Mouse (Mus musculus) heart, postnatal 4 days (tissue): ENCODE results near the gene Rpa2. TPM values are rescaled to one million over a fixed set of nuclear protein-coding genes. Genes with fewer than 3 reads are reported as not detected.
A peak's percentile ranks its signal among the peaks of the same experiment; 100 is the strongest.
"Not testable (repeated sequence)": the region's sequence is repeated elsewhere in the genome, so short reads cannot be mapped to it uniquely, and the experiment has no call there.

Experiments
- DNase-seq: peaks from one replicate; pipeline ENCODE4 v3.0.0; 2021
- total RNA-seq, 2 experiments: library from RNA; stranded (reverse); gene quantifications; 2 replicates each; pipeline ENCODE4 v1.2.3; 2021

Gene Rpa2
- total RNA-seq: 10 to 100 TPM; 36.5 to 42.5 TPM

DNA sequence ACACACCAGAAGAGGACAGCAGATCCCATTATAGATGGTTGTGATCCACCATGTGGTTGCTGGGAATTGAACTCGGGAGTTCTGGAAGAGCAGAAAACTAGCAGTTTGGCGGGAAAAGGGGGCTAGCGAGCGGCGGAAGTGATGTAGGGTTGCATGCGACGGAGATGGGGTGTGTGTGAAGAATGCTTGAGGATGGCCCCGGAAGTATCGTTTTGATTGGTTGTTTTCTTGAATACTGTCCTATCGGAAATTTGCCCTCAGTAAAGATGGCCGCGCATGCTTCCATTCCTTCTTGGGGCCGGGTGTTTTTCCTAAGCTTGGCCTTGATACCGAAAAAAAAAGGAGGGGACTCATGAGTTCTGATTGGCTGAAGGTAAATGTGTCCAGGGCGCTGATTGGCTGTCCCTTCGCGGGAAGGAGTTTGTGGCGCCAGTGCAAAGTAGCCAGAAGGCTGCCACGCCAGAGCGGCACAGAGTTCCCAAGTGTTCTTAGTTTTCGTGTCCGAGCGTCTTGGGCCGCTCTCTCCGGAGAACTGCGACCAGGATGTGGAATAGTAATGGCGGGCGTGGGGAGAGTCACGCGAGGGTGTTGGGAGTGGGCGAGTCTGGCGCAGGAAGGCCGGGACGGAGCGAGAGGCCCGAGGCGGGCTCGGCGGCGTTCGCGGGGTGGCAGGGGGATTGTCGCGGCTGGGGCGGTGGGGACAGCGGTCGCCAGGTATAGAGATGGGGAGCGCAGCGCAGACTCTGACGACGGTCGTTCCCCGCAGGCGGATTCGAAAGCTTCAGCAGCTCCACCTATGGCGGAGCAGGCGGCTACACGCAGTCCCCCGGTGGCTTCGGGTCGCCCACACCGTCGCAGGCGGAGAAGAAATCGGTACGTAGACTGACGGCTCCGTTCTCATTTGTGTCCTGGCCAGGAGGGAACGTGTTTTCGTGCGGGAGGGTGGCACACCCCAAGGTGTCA is at the start of gene Rpa2:
Gene Rpa2, plus strand, starts transcription at position 419 of the 963 bp plus-strand sequence.
- DNase-seq: peak; percentile 99

DNA sequence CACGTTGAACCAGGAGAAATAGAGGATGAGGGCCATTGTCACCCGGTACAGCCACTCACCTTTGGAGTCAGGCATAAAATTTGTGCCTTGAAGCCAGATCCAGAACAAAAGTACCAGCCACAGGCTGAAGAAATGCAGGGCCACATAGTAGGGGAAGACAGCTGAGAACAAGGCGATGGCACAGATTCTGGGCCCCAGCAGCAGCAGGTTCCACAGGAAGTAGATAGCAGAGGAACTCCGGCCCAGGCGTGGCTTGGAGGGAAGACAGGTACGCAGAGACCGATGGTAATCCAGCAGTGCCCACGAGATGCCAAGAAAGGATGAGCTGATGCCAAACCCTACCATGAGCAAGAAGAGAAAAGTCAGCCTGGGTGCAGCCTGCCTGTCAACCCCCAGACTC is 39.9 kb upstream of the Rpa2 start:
- no peak for DNase-seq

DNA sequence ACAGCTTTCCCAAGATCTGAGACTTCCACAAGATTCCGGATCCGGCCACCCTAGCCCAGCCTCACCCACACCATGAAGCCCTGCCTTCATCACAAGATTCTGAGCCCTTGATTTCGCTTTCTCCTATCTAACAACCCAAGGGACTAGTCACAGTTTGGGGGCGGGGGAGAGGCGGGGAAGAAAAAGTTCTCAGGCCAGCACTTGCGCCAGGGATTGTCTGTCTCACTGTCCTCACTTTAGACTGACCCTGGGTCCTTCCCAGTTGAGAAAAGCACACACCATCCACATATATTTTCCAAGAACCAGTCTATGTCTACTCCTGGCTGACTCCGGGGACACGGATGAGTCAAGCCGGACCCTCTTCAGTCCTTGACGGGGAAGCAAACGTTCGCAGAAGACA is 36.5 kb upstream of the Rpa2 start:
- no peak for DNase-seq

DNA sequence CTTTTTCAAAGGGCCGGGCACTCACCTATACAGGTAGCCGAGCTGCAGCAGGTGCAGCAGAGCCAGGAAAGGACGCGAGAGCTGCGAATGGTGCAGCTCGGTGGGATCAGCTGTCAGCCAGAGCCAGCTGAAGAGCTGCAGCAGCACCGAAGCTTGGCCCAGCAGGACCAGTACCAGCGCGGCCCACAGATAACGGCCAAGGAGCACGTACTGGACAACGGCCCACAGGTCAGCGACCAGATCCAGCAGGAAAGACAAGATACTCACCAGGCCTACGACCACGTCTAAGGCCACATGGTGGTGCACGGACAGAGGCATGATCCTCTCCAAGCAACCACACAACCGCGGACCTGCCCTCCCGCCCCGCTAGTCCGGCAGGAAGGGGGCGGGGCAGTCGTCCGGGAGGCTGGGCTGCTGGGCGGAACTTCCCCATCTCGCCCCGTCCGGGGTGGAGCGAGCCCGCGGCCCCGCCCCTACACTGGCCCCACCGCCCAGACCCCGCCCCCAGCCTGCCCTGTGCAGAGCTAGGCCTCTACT is 35.9 kb upstream of the Rpa2 start, which contains the start of gene Xkr8:
Gene Xkr8, minus strand, starts transcription at position 399 of the 537 bp plus-strand sequence.
- peak; percentile 95 for DNase-seq

DNA sequence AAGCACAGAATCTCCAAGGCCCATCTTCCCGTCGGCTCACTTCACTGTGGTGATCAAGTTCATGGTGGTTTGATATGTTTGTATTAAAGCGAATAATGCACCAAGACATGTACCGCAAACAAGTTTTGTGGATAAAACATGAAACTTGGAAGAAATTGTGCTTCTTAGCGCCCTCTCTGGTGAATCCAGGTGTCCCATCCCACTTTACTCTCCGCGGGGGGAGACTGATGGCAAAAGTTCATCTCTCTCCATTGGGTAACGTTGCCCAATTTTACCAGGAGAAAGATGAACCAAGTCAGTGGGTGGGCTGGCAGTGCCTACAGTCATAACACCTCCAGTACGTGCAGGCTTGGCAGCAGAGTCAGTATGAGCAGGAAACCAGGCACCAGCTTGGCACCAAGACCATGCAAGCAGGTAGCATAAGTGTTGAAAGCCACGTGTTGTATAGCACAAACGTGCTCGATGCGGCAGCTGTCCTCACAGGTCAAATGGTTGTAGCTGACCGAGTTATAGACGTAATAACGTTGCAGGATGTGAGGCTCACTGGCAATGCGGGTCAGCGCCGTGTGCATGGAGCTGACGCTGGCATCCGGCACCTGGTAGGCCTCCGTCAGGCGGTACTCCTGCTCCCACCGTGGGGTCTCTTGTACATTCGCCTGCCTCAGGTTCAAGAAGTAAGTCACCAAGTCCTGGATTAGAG is 34.9 kb upstream of the Rpa2 start:
- no peak for DNase-seq

DNA sequence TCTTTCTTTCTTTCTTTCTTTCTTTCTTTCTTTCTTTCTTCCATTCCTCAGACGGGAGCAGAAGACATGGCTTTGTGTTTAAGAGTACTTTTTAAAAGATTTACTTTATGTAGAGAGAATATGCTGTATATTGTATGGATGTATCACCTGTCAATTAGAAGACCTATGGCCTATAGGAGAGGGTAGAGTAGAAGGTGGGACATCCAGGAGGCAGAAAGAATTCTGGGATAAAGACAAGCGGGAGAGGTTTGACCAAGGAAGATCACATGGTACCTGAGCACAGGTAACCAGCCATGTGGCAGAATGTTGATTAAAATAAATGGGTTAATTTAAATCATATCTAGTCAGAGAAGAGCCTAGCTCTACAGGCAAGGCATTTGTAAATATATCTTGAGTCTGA is 33.4 kb upstream of the Rpa2 start:
- no peak for DNase-seq

DNA sequence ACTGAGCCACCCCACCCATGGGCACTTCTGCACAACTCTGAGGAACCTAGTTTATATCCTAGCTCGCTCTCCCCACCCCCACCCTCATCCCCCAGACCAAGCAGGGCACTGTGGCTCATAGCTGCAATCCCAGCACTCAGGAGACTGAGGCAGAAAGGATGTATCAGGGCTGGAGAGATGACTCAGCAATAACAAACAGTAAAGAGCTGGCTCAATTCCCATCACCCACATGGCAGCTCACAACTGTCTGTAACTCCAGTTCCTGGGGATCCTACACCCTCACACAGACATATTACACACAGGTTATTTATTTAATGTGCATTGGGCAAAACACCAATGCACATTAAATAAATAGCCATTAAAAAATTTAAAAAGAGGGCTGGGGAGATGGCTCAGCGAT is 32.7 kb upstream of the Rpa2 start:
- no peak for DNase-seq

DNA sequence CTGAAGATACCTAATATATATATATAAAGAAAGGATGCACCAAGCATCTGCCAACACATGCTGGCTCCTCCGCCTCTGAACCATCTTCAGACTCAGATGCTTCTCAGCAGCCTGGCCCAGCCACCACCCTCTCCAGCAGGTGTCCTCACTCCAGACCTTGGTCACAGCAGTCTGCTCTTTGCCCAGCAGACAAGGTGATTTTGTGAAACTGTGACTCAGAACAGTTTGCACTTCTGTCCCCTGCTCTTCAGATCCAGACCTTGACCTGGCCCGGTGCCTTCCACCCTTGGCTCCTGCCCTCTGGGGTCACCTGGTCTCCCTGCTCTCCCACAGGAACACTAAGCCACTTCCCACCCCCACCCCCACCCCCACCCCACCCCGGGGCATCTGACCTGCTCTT is 32.2 kb upstream of the Rpa2 start:
- DNase-seq: no peak

DNA sequence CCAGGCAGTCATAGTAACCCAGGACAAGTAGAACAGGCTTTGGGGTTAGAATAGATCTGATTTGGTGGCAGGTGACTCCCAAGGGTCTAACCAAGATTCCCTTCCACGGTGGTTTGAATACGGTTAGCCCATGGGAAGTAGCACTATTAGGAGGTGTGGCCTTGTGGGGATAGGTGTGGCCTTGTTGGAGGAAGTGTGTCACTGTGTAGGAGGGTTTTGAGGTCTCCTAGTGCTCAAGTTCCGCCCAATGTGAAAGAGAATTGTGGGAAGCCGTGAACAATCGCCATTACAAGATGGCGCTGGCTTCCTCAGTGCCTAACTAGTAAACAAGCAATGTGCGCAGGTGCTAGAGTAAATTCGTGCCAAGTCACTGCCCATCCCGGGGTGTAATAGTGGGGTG is 31.0 kb upstream of the Rpa2 start:
- not testable (repeated sequence) for DNase-seq

DNA sequence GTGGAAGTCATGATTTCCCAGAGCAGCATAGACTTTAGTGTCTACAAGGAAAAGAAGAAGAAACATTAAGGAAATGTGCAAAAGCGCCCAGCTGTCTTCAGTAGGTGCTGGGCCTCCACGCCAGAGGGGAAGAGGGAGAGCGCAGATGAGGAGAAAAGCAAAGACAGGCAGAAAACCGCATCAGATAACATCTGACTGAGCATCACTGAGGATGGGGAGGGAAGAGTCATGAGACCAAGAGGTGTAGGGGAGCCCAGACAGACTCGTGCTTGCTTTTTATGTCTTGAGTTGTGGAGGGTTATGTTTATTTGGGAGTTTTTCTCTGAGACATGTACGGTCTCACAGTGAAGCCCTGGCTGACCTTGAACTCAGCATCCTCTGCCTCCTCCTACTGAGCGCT is 26.6 kb upstream of the Rpa2 start:
- no peak for DNase-seq

DNA sequence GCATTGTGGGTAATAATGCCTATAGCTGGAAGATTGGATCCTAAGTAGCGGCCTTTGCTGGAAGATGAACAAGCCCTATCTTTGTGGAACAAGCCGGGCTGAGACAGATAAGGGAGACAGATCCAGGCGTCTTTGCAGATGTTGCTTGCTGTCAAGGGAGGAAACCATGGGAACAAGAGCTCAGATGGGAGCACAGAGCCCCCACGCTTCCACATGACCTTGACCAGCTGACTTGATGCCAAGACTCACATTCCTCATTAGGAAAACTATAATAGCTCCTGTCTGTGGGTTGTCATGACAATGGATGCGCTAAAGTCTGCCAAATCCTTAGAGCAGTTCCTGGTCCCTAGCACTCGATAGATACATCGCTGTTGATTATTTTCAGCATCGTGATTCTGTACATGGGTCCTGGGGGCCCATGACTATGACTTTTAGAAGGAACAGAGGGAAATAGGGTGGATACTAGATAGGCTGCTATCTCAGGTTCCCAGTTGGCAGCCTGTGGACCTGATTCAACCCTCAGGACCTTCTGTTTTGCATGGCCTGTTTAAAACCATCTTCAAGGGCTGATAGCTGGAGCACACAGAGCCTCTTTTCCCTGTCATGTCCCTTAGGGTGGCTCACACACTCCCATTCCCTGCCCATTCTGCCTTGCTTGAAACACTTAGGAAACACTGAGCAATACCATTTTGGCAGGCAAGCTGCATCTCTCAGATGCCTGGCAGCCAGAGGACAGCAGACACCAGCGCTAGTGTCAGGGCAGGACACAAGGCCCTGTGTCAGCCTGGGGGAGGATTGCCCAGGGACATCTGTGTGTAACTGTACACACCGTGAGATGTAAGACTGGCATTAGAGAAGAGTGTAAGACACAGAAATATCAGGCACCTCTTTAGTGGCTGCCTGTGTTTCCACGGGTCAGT is 23.9 kb upstream of the Rpa2 start:
- peak; percentile 37 for DNase-seq

DNA sequence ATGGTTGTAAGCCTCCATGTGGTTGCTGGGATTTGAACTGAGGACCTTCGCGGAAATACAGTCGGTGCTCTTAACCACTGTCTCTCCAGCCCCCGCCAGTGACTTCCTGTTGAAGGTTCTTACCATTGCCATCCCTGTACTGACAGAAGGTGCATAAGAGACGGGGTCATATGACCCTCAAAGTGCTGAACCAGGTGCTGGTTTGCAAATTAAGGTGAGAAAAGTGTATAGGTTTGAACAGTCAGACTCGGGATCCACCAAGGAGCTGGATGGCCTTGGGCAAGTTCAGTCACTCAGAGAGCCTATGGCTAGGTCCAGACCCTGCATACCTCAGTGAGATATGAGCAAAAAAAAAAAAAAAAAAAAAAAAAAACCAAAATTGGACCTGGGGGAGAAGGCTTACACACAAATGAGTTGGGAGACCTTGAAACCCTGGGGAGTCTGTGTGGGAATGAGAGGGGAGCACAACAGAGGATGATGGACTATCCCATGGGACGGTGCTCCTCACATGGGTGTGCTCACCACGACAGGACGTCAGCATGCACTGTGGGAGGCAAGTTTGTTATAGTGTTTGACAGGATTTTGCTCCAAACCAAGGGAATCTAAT is 21.1 kb upstream of the Rpa2 start:
- no peak for DNase-seq

DNA sequence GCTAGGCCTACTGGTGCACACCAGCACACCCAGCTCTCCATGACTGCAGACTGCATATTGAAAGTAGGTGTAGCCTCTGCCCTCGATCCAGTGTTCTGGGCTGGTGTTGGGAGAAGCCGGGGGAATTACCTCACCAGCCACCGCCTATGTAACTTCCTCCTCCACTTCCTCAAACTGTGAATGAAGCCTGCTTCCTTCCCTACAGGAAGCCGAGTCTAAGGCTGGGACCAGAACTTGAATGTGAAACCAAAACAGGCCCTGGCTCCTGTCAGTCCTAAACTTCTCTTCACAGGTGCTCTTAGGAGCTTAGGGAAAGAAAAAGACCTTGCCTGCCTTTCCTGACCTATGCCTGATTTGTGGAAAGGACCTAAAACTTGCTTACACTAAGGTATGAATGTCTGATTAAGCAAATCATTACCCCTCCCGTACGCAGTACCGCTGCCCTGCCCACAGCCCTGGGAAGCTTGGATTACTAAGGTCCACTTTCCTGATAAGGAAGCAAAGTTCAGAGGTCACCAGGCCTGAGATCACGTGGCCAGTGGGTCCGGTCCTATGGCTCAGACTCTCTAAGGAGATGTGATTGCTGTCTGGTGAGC is 20.4 kb upstream of the Rpa2 start:
- peak; percentile 47 for DNase-seq

DNA sequence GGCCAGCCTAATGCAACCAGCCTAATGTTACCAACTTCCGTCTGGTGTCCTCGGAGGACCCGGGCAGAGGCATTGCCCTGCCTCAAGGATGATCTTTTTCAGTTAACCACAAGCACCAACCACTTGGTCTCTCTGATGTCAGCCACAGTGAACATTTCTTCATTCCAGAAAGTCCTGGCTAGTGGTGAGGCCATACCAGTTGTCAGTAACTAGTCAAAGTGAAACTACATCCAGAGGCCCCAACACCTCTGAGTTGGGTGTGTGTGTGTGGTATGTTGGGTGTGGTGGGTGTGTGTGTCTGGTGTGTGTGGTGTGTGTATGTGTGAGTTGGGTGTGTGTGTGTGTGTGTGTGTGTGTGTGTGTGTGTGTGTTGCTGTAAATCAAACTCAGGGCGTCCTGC is 19.4 kb upstream of the Rpa2 start:
- DNase-seq: no peak

DNA sequence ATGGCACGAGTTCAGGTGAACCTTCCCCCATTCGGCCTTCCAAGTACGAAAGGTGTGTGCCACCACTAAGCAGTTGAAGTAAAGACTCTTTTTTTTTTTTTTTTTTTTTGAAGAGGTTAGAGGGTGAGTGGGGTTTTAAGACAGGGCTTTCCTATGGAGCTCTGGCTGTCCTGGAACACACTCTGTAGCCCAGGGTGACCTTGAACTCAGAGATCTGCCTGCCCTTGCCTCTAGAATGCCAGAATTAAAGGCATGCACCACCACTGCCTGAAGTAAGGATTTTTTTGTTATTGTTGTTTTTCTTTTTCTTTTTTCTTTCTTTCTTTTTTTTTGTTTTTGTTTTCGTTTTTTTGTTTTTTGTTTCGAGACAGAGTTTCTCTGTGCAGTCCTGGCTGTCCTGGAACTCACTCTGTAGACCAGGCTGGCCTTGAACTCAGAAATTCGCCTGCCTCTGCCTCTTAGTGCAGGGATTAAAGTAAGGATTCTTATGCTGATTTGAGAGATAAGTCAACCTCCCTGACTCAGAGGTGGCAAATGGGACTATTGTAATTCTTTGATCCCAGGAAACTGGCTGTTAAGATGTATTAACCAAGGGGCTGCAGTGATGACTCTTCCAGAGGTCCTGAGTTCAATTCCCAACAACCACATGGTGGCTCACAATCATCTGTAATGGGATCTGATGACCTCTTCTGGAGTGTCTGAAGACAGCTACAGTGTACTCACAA is 18.7 kb upstream of the Rpa2 start:
- DNase-seq: no peak

DNA sequence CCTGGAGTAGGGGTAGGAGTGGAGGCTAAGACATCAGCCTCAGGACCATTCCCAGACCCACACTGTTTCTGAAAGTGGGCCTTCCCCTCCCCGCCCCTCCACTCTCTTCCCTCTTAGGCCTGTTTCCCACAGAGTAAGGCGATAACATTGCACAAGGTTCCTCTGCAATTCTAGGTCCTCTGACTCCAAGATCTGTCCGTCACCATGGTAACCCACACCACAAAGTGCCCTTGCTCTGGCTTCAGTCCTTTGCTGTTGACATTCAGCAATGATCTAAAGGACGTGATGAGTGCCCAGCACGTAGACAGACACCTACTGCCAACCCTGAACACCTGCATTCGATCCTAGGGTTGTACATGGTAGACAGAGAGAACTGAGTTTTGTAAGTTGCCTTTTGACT is 15.1 kb upstream of the Rpa2 start:
- no peak for DNase-seq

DNA sequence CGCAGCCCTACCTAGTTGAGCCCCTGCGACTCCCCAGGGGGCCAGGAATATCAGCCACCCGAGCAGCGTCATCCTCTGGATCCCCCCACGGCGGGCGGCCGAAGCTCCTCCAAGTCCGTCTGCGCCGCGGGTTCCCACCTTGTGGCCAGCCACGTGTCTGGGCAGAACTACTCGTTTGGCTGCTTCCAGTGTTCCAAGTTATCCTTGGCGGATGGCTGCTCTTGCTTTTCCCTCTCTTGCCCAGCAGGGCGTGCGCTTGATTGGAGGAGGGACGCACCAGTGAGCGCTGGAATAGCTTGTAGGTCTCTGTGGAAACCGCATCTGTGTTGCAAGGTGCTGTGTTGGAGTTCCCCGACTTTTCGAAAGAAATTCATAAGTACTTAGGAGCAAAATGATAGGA is 11.2 kb upstream of the Rpa2 start, which contains the start of gene Smpdl3b:
Gene Smpdl3b, minus strand, starts transcription at position 279 of the 400 bp plus-strand sequence.
- DNase-seq: peak; percentile 79

DNA sequence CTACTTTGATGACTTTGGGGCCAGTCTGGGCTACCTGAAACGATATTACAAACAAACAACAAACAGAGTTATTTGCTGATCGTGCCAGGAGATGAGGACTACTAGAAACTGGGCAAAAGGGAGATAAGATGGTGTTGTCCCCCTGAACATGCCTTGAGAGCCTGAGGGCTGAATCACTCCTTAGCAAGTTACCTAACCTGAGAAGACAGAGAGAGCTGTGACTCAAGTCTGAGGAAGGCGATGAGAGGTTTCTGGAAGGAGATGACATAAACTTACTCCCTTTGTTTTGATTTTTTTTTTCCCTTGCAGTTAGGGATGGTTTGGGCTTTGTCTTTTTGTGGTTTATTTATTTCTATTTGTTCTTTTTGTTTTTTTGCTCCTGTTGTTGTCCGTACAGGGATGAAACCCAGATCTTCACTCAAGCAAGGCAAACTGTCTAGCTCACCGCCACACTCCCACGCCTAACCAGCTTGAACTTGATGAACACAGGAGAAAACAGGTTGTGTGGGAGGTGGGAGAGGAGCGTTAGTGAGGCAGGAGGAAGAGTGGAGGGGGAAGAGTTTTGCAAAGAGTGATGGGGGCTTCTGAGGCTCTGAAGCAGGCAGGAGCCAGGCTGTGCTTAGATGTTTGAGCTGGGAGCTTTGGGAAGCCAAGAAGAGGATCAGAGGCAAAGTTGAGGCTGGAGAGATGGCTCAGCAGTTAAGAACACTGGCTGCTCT is 10.3 kb upstream of the Rpa2 start:
- no peak for DNase-seq

DNA sequence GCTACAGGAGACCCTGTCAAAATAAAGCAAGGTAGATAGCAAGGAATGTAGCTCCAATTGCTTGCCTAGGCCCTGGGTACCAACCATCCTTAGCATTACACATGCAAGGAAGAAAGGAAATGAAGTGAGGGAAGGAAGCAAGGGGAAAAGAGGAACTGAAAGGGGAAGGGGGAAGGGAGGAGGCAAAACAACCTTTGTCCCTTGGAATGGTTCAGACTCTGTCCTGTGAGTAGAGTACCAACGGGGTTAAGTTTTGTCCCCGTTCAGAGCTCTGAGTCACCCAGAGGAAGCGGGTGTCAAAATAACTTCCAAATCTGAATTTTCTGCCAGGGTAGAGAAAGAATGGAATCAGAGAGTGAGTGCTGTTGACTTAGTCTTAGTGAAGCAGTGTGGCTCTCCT is 7.8 kb upstream of the Rpa2 start:
- DNase-seq: no peak

DNA sequence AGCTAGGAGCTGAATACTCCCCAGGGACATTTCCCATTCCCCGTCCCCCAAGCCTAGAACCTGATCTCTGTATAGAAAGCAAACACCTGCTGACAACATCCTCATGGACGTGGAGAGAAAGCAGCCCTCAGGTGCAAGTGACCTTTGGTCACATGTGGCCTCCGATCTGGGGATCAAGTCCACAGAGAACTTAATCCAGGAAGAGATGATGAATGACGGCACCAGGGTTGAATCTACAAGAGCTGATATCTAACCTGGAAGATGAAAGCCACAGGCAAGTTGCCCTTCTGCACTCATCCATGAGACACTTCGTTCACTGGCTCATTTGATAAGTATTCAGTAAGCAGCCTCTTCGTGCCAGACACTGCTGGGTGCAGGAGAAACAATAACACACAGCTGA is 5.5 kb upstream of the Rpa2 start:
- DNase-seq: no peak
